Mouse (Mus musculus) hindbrain, embryonic 10.5 days (tissue): ENCODE data around the gene Lrrc57. TPM values are rescaled to one million over a fixed set of nuclear protein-coding genes. Genes with fewer than 3 reads are reported as not detected.
A peak's percentile ranks its signal among the peaks of the same experiment; 100 is the strongest.
"Not testable (repeated sequence)": the region's sequence is repeated elsewhere in the genome, so short reads cannot be mapped to it uniquely, and the experiment has no call there.

Experiments used
- DNase-seq: peaks from one replicate; pipeline ENCODE4 v3.0.0-alpha.2; 2017; ENCODE audit warnings: low spot score
- H3K27ac ChIP-seq: fragments of 300-500 bp; sonication (generic); 2 replicates; pipeline ENCODE4 v1.5.1; 2016; ENCODE audit warnings: mild to moderate bottlenecking, moderate library complexity
- H3K27me3 ChIP-seq: fragments of 300-500 bp; sonication (generic); 2 replicates; pipeline ENCODE4 v1.6.1; 2016; ENCODE audit warnings: mild to moderate bottlenecking; ENCODE audit not compliant: poor library complexity, insufficient read depth, severe bottlenecking
- H3K36me3 ChIP-seq: fragments of 300-500 bp; sonication (generic); 2 replicates; pipeline ENCODE4 v1.6.1; 2016; ENCODE audit warnings: mild to moderate bottlenecking, moderate library complexity
- H3K4me1 ChIP-seq: fragments of 300-500 bp; sonication (generic); replicated peaks from 2 replicates; pipeline ENCODE4 v1.6.1; 2016; ENCODE audit warnings: mild to moderate bottlenecking
- H3K4me3 ChIP-seq: fragments of 300-500 bp; sonication (generic); 2 replicates; pipeline ENCODE4 v1.5.1; 2016; ENCODE audit warnings: mild to moderate bottlenecking, moderate library complexity
- H3K9me3 ChIP-seq: fragments of 300-500 bp; sonication (generic); 2 replicates; pipeline ENCODE4 v1.6.1; 2016; ENCODE audit warnings: mild to moderate bottlenecking, moderate library complexity
- WGBS: fragments of 180-500 bp; shearing (Covaris S2); methylation state at CpG from one replicate; pipeline ENCODE4 v1.1.7; 2016; 5-methylcytosine and 5-hydroxymethylcytosine counted together
- polyA plus RNA-seq: library from polyadenylated mRNA; unstranded; fragments of >200 nt; fragmentation: Nextera tagmentation; extraction: Ambion mirVana; gene quantifications from 2 replicates; pipeline ENCODE4 v1.2.1, GENCODE M21; 2016

The Lrrc57 gene
- polyA plus RNA-seq, 1 experiment from 2014 or later, result 34.2 TPM

DNA sequence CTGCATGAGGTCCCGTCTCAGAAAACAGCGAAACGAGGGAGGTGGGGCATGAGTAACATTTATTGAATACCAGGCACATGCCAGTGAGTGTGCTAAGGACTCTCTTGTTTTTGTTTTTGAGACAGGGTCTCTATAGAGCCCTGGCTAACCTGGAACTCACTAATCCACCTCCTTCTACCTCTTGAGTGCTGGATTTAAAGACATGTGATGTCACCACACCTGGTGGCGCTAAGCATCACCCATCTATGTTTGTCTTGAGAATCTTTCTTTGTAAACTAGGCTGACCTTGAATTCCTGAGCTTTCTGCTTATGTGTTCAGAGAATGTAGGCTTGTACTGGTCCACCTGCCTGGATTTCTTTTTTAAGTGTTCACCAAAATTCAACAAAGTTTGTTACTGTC, 31.5 kb downstream of the Lrrc57 start:
- DNase-seq, result no peak
- Histone ChIP-seq H3K36me3 (0 out of 2 replicates have a peak, but pooled peaks cover 3% of the 10 kb centered on the region), H3K9me3 (no peaks in the 10 kb centered on the region), H3K27ac (no peak overlapping the region), H3K4me3 (no peak overlapping the region), H3K4me1 (no peaks in the 10 kb centered on the region), H3K27me3 (no peaks in the 10 kb centered on the region)
- 85% methylated on average over 4 of the region's 4 CpGs for WGBS

DNA sequence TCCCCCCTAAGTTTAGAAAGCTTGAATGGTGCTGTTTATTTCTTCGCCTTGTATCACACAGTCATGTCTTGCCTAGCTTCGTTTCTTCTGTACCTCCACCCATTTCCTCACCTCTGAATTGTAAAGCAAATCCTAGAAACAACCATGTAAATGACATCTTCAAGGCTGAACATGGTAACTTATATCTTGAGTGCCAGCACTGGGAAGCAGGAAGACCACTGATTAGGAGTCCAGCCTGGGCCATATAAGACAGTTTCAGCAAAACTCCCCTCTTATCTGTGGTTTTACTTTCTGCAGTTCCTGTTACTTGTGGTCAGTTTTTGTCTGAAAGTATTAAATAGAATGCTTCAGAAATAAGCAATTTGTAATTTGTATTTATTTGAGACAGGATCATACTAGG, 33.3 kb downstream of the Lrrc57 start:
- H3K9me3 ChIP-seq, result no peaks in the 10 kb centered on the region
- no peaks in the 10 kb centered on the region for H3K4me1 ChIP-seq
- H3K27ac ChIP-seq, result no peak overlapping the region
- H3K27me3 ChIP-seq, result no peaks in the 10 kb centered on the region
- H3K36me3 ChIP-seq, result peaks cover 13% of the 10 kb centered on the region
- 87% methylated on average over 2 of the region's 2 CpGs for WGBS
- no peak for DNase-seq
- H3K4me3 ChIP-seq, result no peak overlapping the region

DNA sequence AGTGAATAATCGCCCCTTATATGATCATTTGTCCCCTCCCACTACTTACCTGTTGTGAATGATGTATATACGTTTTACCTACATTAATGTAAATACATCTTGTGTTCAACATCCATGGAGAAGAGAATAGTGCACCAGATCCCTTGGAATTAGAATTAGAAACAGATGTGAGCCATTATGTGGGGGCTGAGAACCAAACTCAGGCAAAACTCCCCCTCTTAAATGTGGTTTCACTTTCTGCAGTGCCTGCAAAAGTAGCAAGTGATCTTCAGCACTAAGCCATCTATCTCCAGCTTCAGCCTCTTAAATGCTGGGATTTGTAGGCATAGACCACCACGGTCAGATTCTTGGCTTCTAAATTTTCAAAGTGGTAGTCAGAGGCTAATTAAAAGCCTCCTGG, 34.2 kb downstream of the Lrrc57 start:
- WGBS, result 79% methylated on average over 3 of the region's 3 CpGs

DNA sequence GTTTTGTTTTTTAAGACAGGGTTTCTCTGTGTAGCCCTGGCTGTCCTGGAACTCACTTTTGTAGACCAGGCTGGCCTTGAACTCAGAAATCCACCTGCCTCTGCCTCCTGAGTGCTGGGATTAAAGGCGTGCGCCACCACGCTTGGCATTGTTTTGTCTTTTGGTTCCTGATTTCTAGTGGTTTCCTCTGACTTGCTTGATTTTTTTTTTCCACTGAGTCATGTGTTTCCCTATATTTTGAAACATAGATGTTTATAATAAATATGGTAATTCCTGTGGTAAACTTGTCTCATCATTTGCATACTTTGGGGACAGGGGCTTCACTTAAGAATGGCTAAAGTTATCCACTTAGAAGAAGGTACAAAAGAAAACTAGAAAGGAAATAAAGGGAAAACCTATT, 37.2 kb downstream of the Lrrc57 start:
- not testable (repeated sequence) for H3K9me3 ChIP-seq, H3K27ac ChIP-seq, H3K4me3 ChIP-seq, DNase-seq, H3K27me3 ChIP-seq
- WGBS, result 95% methylated on average over 3 of the region's 3 CpGs
- H3K36me3 ChIP-seq, result peaks cover 17% of the 10 kb centered on the region
- peaks cover 15% of the 10 kb centered on the region for H3K4me1 ChIP-seq

More for the DNA sequence above, 34.2 kb downstream of the Lrrc57 start:
- Histone ChIP-seq H3K9me3 (no peaks in the 10 kb centered on the region), H3K27ac (no peak overlapping the region), H3K27me3 (no peaks in the 10 kb centered on the region), H3K4me3 (no peak overlapping the region), H3K36me3 (peaks cover 15% of the 10 kb centered on the region), H3K4me1 (no peaks in the 10 kb centered on the region)
- no peak for DNase-seq

DNA sequence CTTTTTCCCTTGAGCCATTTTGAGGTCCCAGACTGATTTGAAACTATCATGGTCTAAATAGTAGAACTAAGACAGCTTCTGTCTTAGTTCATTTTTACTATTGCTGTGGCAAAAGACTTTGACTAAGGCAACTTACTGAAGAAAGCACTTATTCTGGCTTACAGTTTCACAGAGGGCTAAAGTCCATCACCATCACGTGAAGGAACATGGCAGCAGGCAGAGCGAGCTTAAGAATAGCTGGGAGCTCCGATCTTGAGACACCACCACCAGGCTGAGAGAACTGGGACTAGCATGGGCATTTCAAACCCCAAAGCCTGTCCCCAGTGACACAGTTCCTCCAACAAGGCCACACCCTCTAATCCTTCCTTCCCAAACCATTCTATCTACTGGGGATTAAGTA, 38.2 kb downstream of the Lrrc57 start:
- DNase-seq, result no peak
- no peaks in the 10 kb centered on the region for H3K9me3 ChIP-seq
- WGBS, result 95% methylated on average over 3 of the region's 3 CpGs

DNA sequence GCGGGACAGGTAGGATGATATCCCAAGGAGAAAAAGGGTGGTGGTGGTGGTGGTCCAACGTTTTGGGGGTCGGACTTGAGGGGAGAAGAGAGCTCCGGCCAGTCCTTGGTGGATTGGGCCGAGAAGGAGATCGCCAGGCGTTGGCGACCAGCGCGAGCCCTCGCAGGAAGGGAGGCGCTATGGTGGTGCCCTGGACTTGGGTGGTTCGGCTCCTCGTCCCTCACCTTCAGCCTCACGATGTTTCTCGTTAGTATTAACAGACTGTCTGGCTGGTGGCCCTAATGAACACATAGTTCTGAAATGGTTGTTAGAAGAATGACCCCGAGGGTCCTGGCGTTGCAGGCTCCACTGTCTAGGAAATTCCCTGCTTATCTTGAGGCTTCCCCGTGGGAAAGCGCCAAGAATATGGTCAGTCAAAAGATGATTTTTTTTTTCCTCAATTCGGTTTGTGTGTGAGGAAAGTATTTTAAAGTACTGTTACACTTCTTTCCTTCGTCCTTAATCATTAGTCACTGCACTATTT, 41.5 kb downstream of the Lrrc57 start:
- Histone ChIP-seq H3K27me3 (no peaks in the 10 kb centered on the region), H3K9me3 (no peaks in the 10 kb centered on the region), H3K4me3 (peak overlapping the region; percentile 67), H3K27ac (peak overlapping the region; percentile 89), H3K4me1 (peaks cover 23% of the 10 kb centered on the region), H3K36me3 (peaks cover 17% of the 10 kb centered on the region)
- DNase-seq, result no peak
- WGBS, result under 1% methylated on average over 22 of the region's 22 CpGs

More for the DNA sequence above, 38.2 kb downstream of the Lrrc57 start:
- Histone ChIP-seq H3K4me3 (no peak overlapping the region), H3K27me3 (no peaks in the 10 kb centered on the region), H3K4me1 (peaks cover 20% of the 10 kb centered on the region), H3K36me3 (peaks cover 17% of the 10 kb centered on the region), H3K27ac (no peak overlapping the region)

DNA sequence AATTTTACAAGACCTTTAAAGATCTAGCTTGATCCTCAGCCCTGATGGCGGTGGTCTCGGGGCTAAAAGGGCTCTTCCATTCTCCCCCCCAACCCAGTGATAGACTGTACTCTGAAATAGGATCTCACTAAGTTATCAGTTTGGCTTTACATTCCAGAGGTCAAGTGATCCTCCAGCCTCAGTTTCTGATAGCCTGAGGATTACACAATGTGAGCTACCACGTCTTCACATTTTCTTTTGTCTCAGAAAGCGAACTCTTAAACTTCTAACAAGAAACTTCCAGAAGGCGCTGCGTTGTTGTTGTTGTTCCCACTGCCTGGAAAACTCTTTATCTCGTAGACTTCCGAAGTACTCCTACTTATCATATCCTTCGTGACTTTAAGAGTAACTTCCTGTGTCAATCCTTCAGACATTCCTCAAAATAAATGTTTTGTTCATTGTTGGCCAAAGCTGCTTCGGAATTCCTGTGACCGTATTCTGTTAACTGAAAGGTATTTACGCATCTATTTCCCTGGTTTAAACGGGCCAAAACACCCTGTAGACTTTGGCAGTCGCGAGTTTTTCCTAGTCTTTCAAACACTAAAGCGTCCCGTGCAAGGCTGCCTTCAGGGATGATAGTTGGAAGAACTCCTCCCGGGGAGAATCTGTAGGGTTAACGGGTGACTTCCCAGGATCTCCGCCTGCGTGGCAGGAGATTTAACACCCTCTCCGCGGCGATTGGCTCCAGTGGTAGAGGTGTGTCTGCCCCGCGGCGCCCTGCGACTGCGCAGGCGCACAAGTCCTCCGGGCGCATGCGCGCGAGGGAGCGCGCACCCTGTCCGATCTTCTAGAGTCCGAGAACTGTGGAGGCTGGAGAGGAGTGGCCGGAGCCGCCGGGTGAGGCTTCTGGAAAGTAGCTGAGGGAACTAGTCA, 42.2 kb downstream of the Lrrc57 start, which contains the start of gene Snap23:
Gene Snap23 (plus strand): TSS at position 786 of the 912 bp plus-strand sequence.
- Histone ChIP-seq H3K4me1 (peaks cover 28% of the 10 kb centered on the region), H3K4me3 (peak within 1 kb of the TSS; percentile 67), H3K36me3 (peaks cover 15% of the 10 kb centered on the region), H3K27me3 (no peaks in the 10 kb centered on the region), H3K27ac (peak within 1 kb of the TSS; percentile 89), H3K9me3 (no peaks in the 10 kb centered on the region)
- peak; percentile 97 for DNase-seq
- WGBS, result 2% methylated on average over 42 of the region's 42 CpGs

DNA sequence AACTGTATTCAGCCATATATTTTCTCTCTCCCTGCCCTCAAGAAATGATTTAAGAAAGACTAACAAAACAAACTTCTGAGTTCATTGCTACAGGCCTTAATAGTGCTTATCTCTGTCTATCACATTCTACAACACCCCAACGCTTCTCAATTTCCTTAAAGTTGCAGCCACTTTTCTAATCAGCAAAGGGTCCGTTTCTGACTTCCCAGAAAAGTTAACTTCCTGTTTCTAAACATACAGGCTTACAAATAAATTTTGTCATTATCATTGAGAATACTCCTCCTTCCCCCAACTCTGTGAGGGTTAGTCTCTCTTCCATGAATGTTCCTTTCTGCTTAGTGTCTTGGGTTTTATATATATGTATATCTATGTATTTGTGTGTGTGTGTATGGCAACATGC, 44.0 kb downstream of the Lrrc57 start:
- no peaks in the 10 kb centered on the region for H3K27me3 ChIP-seq
- 87% methylated on average over 2 of the region's 2 CpGs for WGBS
- peaks cover 28% of the 10 kb centered on the region for H3K4me1 ChIP-seq
- H3K4me3 ChIP-seq, result no peak overlapping the region
- peaks cover 12% of the 10 kb centered on the region for H3K36me3 ChIP-seq
- H3K27ac ChIP-seq, result no peak overlapping the region
- no peak for DNase-seq
- H3K9me3 ChIP-seq, result no peaks in the 10 kb centered on the region

DNA sequence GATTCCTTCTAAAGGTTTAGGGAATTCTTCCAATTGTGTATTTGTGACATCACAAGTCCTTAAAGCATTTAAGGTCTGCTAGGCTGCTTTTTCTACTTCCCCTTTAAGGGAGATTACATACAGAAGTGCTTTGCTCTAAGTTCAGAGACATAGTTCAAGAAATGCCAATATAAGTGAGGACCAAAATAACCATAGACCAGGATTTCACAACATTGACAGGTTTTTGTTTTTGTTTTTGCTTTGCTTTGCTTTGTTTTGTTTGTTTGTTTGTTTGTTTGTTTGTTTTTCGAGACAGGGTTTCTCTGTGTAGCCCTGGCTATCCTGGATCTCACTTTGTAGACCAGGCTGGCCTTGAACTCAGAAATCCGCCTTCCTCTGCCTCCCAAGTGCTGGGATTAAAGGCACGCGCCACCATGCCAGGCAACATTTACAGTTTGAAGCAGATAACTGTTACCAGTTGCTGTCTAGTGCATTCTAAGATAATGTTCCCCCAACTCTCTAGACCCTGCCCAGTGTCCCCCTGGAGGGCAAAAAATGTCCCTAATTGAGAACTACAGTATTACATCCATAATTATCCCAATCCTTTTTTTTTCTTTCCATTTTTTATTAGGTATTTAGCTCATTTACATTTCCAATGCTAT, 44.7 kb downstream of the Lrrc57 start:
- not testable (repeated sequence) for H3K9me3 ChIP-seq, H3K4me3 ChIP-seq, H3K27ac ChIP-seq, H3K27me3 ChIP-seq, DNase-seq
- 88% methylated on average over 4 of the region's 4 CpGs for WGBS
- H3K4me1 ChIP-seq, result peaks cover 28% of the 10 kb centered on the region
- H3K36me3 ChIP-seq, result peaks cover 12% of the 10 kb centered on the region

DNA sequence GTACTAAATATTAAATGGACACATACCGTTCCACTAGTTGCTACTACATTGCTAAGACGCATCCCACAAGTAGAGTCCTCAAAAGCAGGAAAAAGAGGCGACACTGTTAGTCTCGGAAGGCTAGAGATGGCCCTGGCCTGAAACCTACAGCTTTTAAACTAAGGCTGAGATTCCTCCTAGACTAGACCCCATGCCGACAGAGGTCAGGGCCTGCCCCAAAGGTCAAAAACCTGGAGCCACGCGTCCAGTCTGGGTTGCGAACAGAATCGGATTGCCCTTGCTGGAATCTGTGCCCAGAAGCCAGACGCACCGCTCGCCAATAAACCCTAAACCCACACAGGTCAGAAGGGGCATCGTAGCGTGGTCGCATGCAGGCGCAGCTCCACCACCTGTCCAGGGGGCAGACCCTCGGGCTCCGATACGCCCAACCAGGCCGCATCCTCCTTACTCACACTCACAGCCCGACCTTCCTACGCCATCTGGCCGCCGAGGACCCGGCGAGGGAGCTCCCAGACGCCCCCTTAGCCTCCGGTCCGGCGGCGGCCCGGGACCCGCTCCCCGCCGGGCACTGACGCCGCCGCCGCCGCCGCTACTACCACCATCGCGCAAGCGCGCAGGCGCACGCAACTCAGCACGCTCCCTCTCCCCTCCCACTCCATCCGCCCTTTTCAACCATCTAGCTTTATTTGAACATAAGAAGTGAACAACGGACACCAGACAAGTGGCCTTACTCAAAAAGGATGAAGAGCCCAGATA, 45.9 kb downstream of the Lrrc57 start, which contains the start of gene Zfp106:
Gene Zfp106 (minus strand): TSS at position 609 of the 756 bp plus-strand sequence.
- H3K4me3 ChIP-seq, result peak within 1 kb of the TSS; percentile 76
- under 1% methylated on average over 50 of the region's 50 CpGs for WGBS
- peak within 1 kb of the TSS; percentile 96 for H3K27ac ChIP-seq
- peaks cover 20% of the 10 kb centered on the region for H3K4me1 ChIP-seq
- no peaks in the 10 kb centered on the region for H3K9me3 ChIP-seq
- peaks cover 16% of the 10 kb centered on the region for H3K36me3 ChIP-seq
- H3K27me3 ChIP-seq, result no peaks in the 10 kb centered on the region
- peak; percentile 87 for DNase-seq

DNA sequence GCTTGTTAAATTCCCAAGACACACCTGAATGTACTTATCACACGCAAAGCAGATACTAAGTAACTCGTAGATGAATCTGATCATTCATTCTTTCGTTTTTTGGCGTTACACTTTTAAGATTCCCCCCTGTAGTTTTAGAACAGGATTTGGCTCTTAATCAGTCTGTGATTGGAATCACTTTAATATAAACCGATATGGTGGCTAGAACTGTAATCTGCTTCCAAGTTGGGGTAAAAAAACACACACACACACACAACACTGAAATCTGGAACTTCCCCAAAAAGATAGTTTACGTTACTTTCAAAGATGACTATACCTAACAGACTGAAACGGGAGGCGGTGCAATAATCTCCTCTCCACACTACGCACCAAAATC, 46.5 kb downstream of the Lrrc57 start:
- Histone ChIP-seq H3K4me1 (peaks cover 14% of the 10 kb centered on the region), H3K4me3 (peak overlapping the region; percentile 76), H3K27ac (peak overlapping the region; percentile 96), H3K36me3 (peaks cover 17% of the 10 kb centered on the region), H3K9me3 (no peaks in the 10 kb centered on the region), H3K27me3 (no peaks in the 10 kb centered on the region)
- 27% methylated on average over 9 of the region's 9 CpGs for whole genome bisulfite sequencing
- no peak for DNase-seq

DNA sequence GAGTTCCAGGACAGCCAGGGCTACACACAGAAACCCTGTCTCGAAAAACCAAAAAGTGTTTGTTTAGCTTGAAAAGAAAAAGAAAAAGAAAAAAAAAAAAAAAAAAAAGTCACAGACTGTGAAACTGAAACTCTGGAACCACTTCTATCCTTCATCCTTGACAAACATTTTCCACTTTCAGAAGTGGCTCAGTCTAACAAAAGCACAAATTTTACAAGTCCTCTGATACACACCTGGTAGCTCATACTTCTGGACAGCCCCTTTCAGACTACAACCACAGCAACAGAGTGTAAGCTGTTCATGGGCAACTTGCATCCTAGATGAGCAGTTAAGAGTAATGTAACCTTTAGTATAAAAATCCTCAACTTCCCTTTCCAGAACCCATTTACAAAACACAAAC, 47.8 kb downstream of the Lrrc57 start:
- Histone ChIP-seq H3K4me1 (peaks cover 8% of the 10 kb centered on the region), H3K9me3 (no peaks in the 10 kb centered on the region), H3K36me3 (peaks cover 25% of the 10 kb centered on the region), H3K27ac (no peak overlapping the region), H3K27me3 (no peaks in the 10 kb centered on the region), H3K4me3 (no peak overlapping the region)
- 82% methylated on average over 1 of the region's 1 CpGs for WGBS
- no peak for DNase-seq
